In the genomic region with DNA sequence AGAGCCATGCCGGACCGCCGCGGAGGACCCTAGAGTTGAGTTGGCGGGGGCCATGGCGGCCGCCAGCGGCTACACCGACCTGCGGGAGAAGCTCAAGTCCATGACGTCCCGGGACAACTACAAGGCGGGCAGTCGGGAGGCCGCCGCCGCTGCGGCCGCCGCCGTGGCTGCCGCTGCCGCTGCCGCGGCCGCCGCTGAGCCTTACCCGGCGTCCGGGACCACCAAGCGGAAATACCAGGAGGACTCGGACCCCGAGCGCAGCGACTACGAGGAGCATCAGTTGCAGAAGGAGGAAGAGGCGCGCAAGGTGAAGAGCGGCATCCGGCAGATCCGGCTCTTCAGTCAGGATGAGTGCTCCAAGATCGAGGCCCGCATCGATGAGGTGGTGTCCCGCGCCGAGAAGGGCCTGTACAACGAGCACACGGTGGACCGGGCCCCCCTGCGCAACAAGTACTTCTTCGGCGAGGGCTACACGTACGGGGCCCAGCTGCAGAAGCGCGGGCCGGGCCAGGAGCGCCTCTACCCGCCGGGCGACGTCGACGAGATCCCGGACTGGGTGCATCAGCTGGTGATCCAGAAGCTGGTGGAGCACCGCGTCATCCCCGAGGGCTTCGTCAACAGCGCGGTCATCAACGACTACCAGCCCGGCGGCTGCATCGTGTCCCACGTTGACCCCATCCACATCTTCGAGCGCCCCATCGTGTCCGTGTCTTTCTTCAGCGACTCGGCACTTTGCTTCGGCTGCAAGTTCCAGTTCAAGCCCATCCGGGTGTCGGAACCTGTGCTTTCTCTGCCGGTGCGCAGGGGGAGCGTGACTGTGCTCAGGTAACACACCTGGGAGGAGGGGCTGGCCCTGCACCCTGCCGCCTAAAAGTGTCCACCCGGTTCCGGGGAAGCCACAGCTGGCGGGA, we compare ENCODE assay signal across 8 mouse cellular contexts. TPM values are rescaled to one million over a fixed set of nuclear protein-coding genes. Genes with fewer than 3 reads are reported as not detected.
A peak's percentile ranks its signal among the peaks of the same experiment; 100 is the strongest.
DNase-seq lines count a peak whose midpoint lies in the region; ATAC-seq and TF ChIP-seq lines count a peak whose summit lies in the region.

No protein-coding gene starts in this region.

- no peak for TF ChIP-seq CTCF in CH12.LX (conservative IDR thresholded peaks at IDR 0.05 in 1 of 2, IDR thresholded peaks at IDR 0.05 in 1 of 2; ENCODE audit: low read depth in 2 of 2, low read length in 2 of 2)
- TF ChIP-seq CTCF in olfactory bulb, adult 2 months (IDR thresholded peaks at IDR 0.05; ENCODE audit: insufficient read depth, low read depth, low read length): no peak

- in situ Hi-C loops in CH12.LX (cut with MboI; ENCODE audit: low pct_ligation_motif_present, low pct_unique_long_range_greater_than_20kb, low sequenced_read_pairs): no loop called here

- peak overlapping the region; percentile 68 for H3K9ac ChIP-seq in CH12.LX (ENCODE audit: insufficient read depth, low read depth)
- peak overlapping the region; percentile 95 for H3K9ac ChIP-seq in embryonic facial prominence, embryonic 14.5 days (ENCODE audit: low read depth, low read length)
- peak overlapping the region; percentile 88 for H3K9ac ChIP-seq in lung, embryonic 16.5 days (ENCODE audit: low read length)

- peaks cover 7 to 24% of the 10 kb centered on the region in 2 experiments for H3K36me3 ChIP-seq in CH12.LX (replicated peaks in 1 of 2; ENCODE audit: control insufficient read depth in 1 of 2, insufficient read depth in 1 of 2, low read length in 1 of 2)
- peaks cover 17% of the 10 kb centered on the region for H3K36me3 ChIP-seq in embryonic facial prominence, embryonic 14.5 days (ENCODE audit: control insufficient read depth, insufficient read depth, low read length)
- H3K36me3 ChIP-seq in lung, embryonic 16.5 days (ENCODE audit: control insufficient read depth, insufficient read depth, low read length): peaks cover 5% of the 10 kb centered on the region

- H3K9me3 ChIP-seq in CH12.LX (replicated peaks; ENCODE audit: low read length): no peaks in the 10 kb centered on the region
- no peaks in the 10 kb centered on the region for H3K9me3 ChIP-seq in embryonic facial prominence, embryonic 14.5 days (ENCODE audit: control insufficient read depth, low read length)
- H3K9me3 ChIP-seq in lung, embryonic 16.5 days (ENCODE audit: control insufficient read depth, low read length): no peaks in the 10 kb centered on the region

- under 1% methylated on average over 59 of the region's 93 CpGs for WGBS in embryonic facial prominence, embryonic 14.5 days
- under 1% methylated on average over 93 of the region's 93 CpGs for WGBS in lung, embryonic 16.5 days
- under 1% methylated on average over 93 of the region's 93 CpGs for whole genome bisulfite sequencing in olfactory bulb, adult 2 months

- dilution Hi-C loops in CH12.LX (cut with MboI; ENCODE audit: extremely low pct_ligation_motif_present, extremely low pct_unique_long_range_greater_than_20kb, low sequenced_read_pairs): no loop called here

- ATAC-seq in embryonic facial prominence, embryonic 14.5 days (ENCODE audit: low read depth): no peak
- peak; percentile 2; the same call in 1 of the 2 replicates for ATAC-seq in lung, embryonic 16.5 days (ENCODE audit: low read depth)

- intact Hi-C loops in heart, postnatal 10 days (cut with DNase I): no loop called here

- H3K79me2 ChIP-seq in CH12.LX (replicated peaks; ENCODE audit: control insufficient read depth, extremely low read depth, insufficient read depth, poor library complexity, severe bottlenecking): peaks cover 56% of the 10 kb centered on the region

- peak overlapping the region; percentile 92; the same call in 1 of the 2 replicates for H3K4me2 ChIP-seq in CH12.LX (ENCODE audit: insufficient read depth, low read depth, poor library complexity, severe bottlenecking)
- H3K4me2 ChIP-seq in embryonic facial prominence, embryonic 14.5 days (ENCODE audit: low read depth, low read length): peak overlapping the region; percentile 98
- peak overlapping the region; percentile 94 for H3K4me2 ChIP-seq in lung, embryonic 16.5 days (ENCODE audit: low read depth, low read length)

- TF ChIP-seq EP300 in CH12.LX (IDR thresholded peaks at IDR 0.05; ENCODE audit: low read length): no peak

- no peak for TF ChIP-seq POLR2A in CH12.LX (IDR thresholded peaks at IDR 0.05; ENCODE audit: low read depth, low read length)
- no peak for TF ChIP-seq POLR2A in olfactory bulb, adult 2 months (IDR thresholded peaks at IDR 0.05; ENCODE audit: insufficient read depth, low read depth, low read length)

- TF ChIP-seq RAD21 in CH12.LX (IDR thresholded peaks at IDR 0.05; ENCODE audit: low read depth, low read length): no peak

- peak overlapping the region; percentile 71 to 83 (median 79) for H3K4me3 ChIP-seq in CH12.LX (replicated peaks in 1 of 3; ENCODE audit: low read depth in 2 of 3, low read length in 2 of 3, poor library complexity in 1 of 3)
- peak overlapping the region; percentile 96 for H3K4me3 ChIP-seq in embryonic facial prominence, embryonic 14.5 days (ENCODE audit: low read depth, low read length)
- peak overlapping the region; percentile 95 for H3K4me3 ChIP-seq in lung, embryonic 16.5 days (ENCODE audit: low read length)
- peak overlapping the region; percentile 76 for H3K4me3 ChIP-seq in olfactory bulb, adult 2 months (ENCODE audit: insufficient read depth, low read depth, low read length)

- DNase-seq in CH12.LX (ENCODE audit: extremely low read depth): peak; percentile 55
- peak; percentile 58 to 64 for DNase-seq in adrenal gland, postnatal 36 days
- DNase-seq in embryonic facial prominence, embryonic 14.5 days (ENCODE audit: low spot score): peak; percentile 29
- DNase-seq in heart, postnatal 10 days: peak; percentile 42 to 47
- peak; percentile 52 to 71 for DNase-seq in kidney, postnatal 4 days
- DNase-seq in thymus, postnatal 14 days: peak; percentile 77

- peak overlapping the region; percentile 97 for H3K27ac ChIP-seq in CH12.LX (ENCODE audit: insufficient read depth, low read depth)
- H3K27ac ChIP-seq in embryonic facial prominence, embryonic 14.5 days (replicated peaks; ENCODE audit: low read depth, low read length): peak overlapping the region; percentile 100
- peak overlapping the region; percentile 100 for H3K27ac ChIP-seq in lung, embryonic 16.5 days (ENCODE audit: low read length)
- H3K27ac ChIP-seq in olfactory bulb, adult 2 months (ENCODE audit: insufficient read depth, low read depth, low read length): peak overlapping the region; percentile 52; the same call in 1 of the 2 replicates

- peaks cover 5 to 36% of the 10 kb centered on the region in 2 experiments; a peak in 3 of 4 replicates for H3K4me1 ChIP-seq in CH12.LX (ENCODE audit: control insufficient read depth in 1 of 2, insufficient read depth in 2 of 2)
- peaks cover 30% of the 10 kb centered on the region for H3K4me1 ChIP-seq in embryonic facial prominence, embryonic 14.5 days (ENCODE audit: control insufficient read depth, insufficient read depth, low read length)
- peaks cover 23% of the 10 kb centered on the region for H3K4me1 ChIP-seq in lung, embryonic 16.5 days (replicated peaks; ENCODE audit: control insufficient read depth, insufficient read depth, low read length)
- H3K4me1 ChIP-seq in olfactory bulb, adult 2 months (ENCODE audit: control insufficient read depth, insufficient read depth, low read length): peaks cover 7% of the 10 kb centered on the region

- peaks cover under 1% of the 10 kb centered on the region for H3K27me3 ChIP-seq in CH12.LX (replicated peaks)
- H3K27me3 ChIP-seq in embryonic facial prominence, embryonic 14.5 days (replicated peaks; ENCODE audit: control insufficient read depth, insufficient read depth, low read length): no peaks in the 10 kb centered on the region
- no peaks in the 10 kb centered on the region for H3K27me3 ChIP-seq in lung, embryonic 16.5 days (ENCODE audit: control insufficient read depth, insufficient read depth, low read depth, low read length)

TF ChIP-seq in CH12.LX, 34 proteins besides CTCF, POLR2A, EP300 and RAD21:
- no peak for TF ChIP-seq PAX5 (IDR thresholded peaks at IDR 0.05; ENCODE audit: low read length)
- peak; percentile 86 for TF ChIP-seq UBTF (IDR thresholded peaks at IDR 0.05; ENCODE audit: low read depth, low read length)
- TF ChIP-seq CHD1 (IDR thresholded peaks at IDR 0.05; ENCODE audit: low read depth, low read length): no peak
TF ChIP-seq in CH12.LX: peak in this region for 1.

RNA-seq across cellular contexts. Expression of a gene that starts 2.4 kb away (rescaled TPM):
- total RNA-seq in CH12.LX (2012; rRNA removed) (40.5 and 55.0 TPM in 2 replicates), CH12.LX (2014; rRNA removed) (37.2 and 42.7 TPM in 2 replicates)
- polyA plus RNA-seq in CH12.LX (2012; ENCODE audit: insufficient read length, low read depth): 33.8 and 39.6 TPM in 2 replicates
- total RNA-seq in adrenal gland, postnatal 36 days (2021): 100 to 1,000 TPM in 1 of 2 experiments, 10 to 100 TPM in 1; 93.3 to 119 TPM
- polyA plus RNA-seq in embryonic facial prominence, embryonic 14.5 days (2014; fragmentation: Nextera tagmentation; extraction: Ambion mirVana): 29.3 and 30.1 TPM in 2 replicates
- 10 to 100 TPM; 71.1 to 73.0 TPM for total RNA-seq in heart, postnatal 10 days (2021)
- polyA plus RNA-seq in lung, embryonic 16.5 days (2015; fragmentation: Nextera tagmentation; extraction: Ambion mirVana): 28.4 and 33.0 TPM in 2 replicates
- not detected in 2 replicates for polyA plus RNA-seq in olfactory bulb, adult 2 months (2012; ENCODE audit: insufficient read depth, insufficient read length, low replicate concordance, missing spikeins)
